In the genomic region with DNA sequence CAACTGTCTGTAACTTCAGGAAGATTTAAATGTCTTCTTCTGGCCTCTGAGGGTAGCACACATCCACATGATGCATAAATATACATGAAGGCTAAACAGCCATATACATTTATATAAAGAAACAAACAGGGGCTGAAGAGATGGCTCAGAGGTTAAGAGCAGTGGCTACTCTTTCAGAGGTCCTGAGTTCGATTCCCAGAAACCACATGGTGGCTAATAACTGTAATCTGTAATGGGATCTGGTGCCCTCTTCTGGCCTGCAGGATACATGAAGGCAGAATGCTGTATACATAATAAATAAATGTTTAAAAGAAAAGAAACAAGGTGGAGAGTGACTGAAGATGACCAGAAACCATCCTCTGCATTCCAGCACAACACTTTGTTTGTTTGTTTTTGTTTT, we compare ENCODE assay signal across 10 mouse cellular contexts. TPM values are rescaled to one million over a fixed set of nuclear protein-coding genes. Genes with fewer than 3 reads are reported as not detected.
DNase-seq lines count a peak whose midpoint lies in the region; ATAC-seq and TF ChIP-seq lines count a peak whose summit lies in the region.
"Had no signal": no experiment of that assay in that cellular context is flagged by ENCODE, and none has a peak within 500 bp of the region (broad histone marks: within the 10 kb centered on the region; RNA-seq: fewer than 3 reads in every experiment).

No protein-coding gene starts in this region.

- no peaks in the 10 kb centered on the region for H3K27me3 ChIP-seq in forebrain, embryonic 16.5 days (replicated peaks; ENCODE audit: control insufficient read depth, insufficient read depth, low read length)
- H3K27me3 ChIP-seq: midbrain, embryonic 15.5 days had no signal

- peaks cover 20% of the 10 kb centered on the region for H3K4me1 ChIP-seq in forebrain, embryonic 16.5 days (replicated peaks; ENCODE audit: control insufficient read depth, insufficient read depth, low read length)

- 83% methylated on average over 1 of the region's 1 CpGs for WGBS in forebrain, embryonic 16.5 days

- H3K27ac ChIP-seq in layer of hippocampus, adult 2 months: no peak overlapping the region
- no peak overlapping the region for H3K27ac ChIP-seq in forebrain, embryonic 16.5 days (ENCODE audit: low read length)
- H3K27ac ChIP-seq: midbrain, embryonic 15.5 days had no signal

- peak; percentile 75 for TF ChIP-seq CTCF in layer of hippocampus, adult 2 months (conservative IDR thresholded peaks at IDR 0.05)

- no peak overlapping the region for H3K9ac ChIP-seq in forebrain, embryonic 16.5 days (replicated peaks; ENCODE audit: low read depth, low read length)
- H3K9ac ChIP-seq: midbrain, embryonic 15.5 days had no signal

- ATAC-seq in forebrain, embryonic 16.5 days: no peak
- ATAC-seq: midbrain, embryonic 15.5 days had no signal

- H3K4me3 ChIP-seq in layer of hippocampus, adult 2 months: no peak overlapping the region
- no peak overlapping the region for H3K4me3 ChIP-seq in forebrain, embryonic 16.5 days (replicated peaks; ENCODE audit: low read length)
- H3K4me3 ChIP-seq: midbrain, embryonic 15.5 days had no signal

- H3K9me3 ChIP-seq in forebrain, embryonic 16.5 days (ENCODE audit: control insufficient read depth, low read length): no peaks in the 10 kb centered on the region
- H3K9me3 ChIP-seq: midbrain, embryonic 15.5 days had no signal

- peak; percentile 32 to 33 for DNase-seq in cerebellum, postnatal 14 days
- DNase-seq in cerebellum, postnatal 36 days: no peak
- DNase-seq in layer of hippocampus, adult 2 months (ENCODE audit: low spot score in 2 of 2): no peak
- no peak for DNase-seq in layer of hippocampus, postnatal 36 days
- DNase-seq in B cell, adult 2 months: peak; percentile 67 to 70
- peak; percentile 15 for DNase-seq in brain, adult 2 months (ENCODE audit: low read depth, low spot score)
- no peak for DNase-seq in frontal cortex, postnatal 25 days (ENCODE audit: low spot score in 2 of 2)
- DNase-seq: embryo, embryonic 11 days had no signal

- H3K36me3 ChIP-seq in forebrain, embryonic 16.5 days (ENCODE audit: control insufficient read depth, insufficient read depth): peaks cover 7% of the 10 kb centered on the region

- H3K4me2 ChIP-seq in forebrain, embryonic 16.5 days (ENCODE audit: low read length): no peak overlapping the region
- H3K4me2 ChIP-seq: midbrain, embryonic 15.5 days had no signal

RNA-seq across cellular contexts. Expression of a gene that starts 2.6 kb away (rescaled TPM):
- total RNA-seq in layer of hippocampus, adult 2 months (2021): 1,000 to 10,000 TPM; 1,635 to 1,673 TPM
- total RNA-seq in layer of hippocampus, postnatal 36 days (2021): 1,000 to 10,000 TPM; 1,628 to 1,744 TPM
- 2,097 and 2,145 TPM in 2 replicates for polyA plus RNA-seq in forebrain, embryonic 16.5 days (2015; fragmentation: Nextera tagmentation; extraction: Ambion mirVana)

RNA-seq across cellular contexts. Expression of a gene that starts 10.9 kb away (rescaled TPM):
- 10 to 100 TPM; 42.8 to 45.5 TPM for total RNA-seq in layer of hippocampus, adult 2 months (2021)
- 10 to 100 TPM; 39.9 to 46.8 TPM for total RNA-seq in layer of hippocampus, postnatal 36 days (2021)
- polyA plus RNA-seq in forebrain, embryonic 16.5 days (2015; fragmentation: Nextera tagmentation; extraction: Ambion mirVana): 8.4 and 10.0 TPM in 2 replicates

RNA-seq across cellular contexts. Expression of a gene that starts 21.7 kb away (rescaled TPM):
- 100 to 1,000 TPM; 135 to 142 TPM for total RNA-seq in layer of hippocampus, adult 2 months (2021)
- total RNA-seq in layer of hippocampus, postnatal 36 days (2021): 100 to 1,000 TPM; 155 to 157 TPM
- 395 and 436 TPM in 2 replicates for polyA plus RNA-seq in forebrain, embryonic 16.5 days (2015; fragmentation: Nextera tagmentation; extraction: Ambion mirVana)

RNA-seq across cellular contexts. Expression of a gene that starts 45.1 kb away (rescaled TPM):
- total RNA-seq in layer of hippocampus, adult 2 months (2021): 100 to 1,000 TPM; 333 to 336 TPM
- 100 to 1,000 TPM; 338 to 342 TPM for total RNA-seq in layer of hippocampus, postnatal 36 days (2021)
- 545 and 574 TPM in 2 replicates for polyA plus RNA-seq in forebrain, embryonic 16.5 days (2015; fragmentation: Nextera tagmentation; extraction: Ambion mirVana)

Comparison
In these comparisons a context has a peak if more than half of its experiments do, and no peak if none do; other contexts are left out.
1. DNase-seq: peak in cerebellum, postnatal 14 days (2 of 2), B cell, adult 2 months (2 of 2) and brain, adult 2 months (single experiment); none in cerebellum, postnatal 36 days (0 of 2), layer of hippocampus, adult 2 months (0 of 2), layer of hippocampus, postnatal 36 days (0 of 2) and frontal cortex, postnatal 25 days (0 of 2).